Mouse (Mus musculus): Measurements from ENCODE around the gene Agfg2. TPM values are rescaled to one million over a fixed set of nuclear protein-coding genes. Genes with fewer than 3 reads are reported as not detected.

Agfg2 gene
- polyA plus RNA-seq, 1 experiment from 2014 or later = 16.4 TPM

DNA sequence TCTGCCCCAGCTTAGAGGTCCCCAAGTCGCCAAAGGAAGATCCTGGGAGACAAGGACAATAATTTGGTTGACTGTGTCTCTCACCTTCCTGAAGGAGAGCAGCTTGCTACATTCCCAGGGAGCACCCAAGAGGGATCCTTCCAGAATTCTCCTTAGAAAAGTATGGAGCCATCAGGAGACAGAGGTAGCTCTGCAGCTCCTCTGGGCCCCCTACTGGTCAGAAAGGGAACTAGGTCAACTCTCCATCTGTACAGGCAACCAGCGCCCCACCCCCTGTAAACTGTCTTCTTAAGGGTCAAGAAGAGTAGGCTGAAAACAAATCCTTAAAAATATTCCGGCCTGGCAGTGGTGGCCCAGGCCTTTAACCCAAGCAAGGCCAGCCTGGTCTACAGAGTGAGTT lies 32.1 kb downstream of the Agfg2 start:
- Histone ChIP-seq H3K27me3 (no peaks in the 10 kb centered on the region), H3K4me2 (no peak overlapping the region), H3K36me3 (peaks cover 46% of the 10 kb centered on the region), H3K4me1 (replicated peaks) (peaks cover 23% of the 10 kb centered on the region), H3K27ac (no peak overlapping the region), H3K9me3 (no peaks in the 10 kb centered on the region), H3K4me3 (no peak overlapping the region), H3K9ac (no peak overlapping the region)
- 26% methylated on average over 3 of the region's 3 CpGs for WGBS
- ATAC-seq (ENCODE audit: low FRiP score) = no peak

DNA sequence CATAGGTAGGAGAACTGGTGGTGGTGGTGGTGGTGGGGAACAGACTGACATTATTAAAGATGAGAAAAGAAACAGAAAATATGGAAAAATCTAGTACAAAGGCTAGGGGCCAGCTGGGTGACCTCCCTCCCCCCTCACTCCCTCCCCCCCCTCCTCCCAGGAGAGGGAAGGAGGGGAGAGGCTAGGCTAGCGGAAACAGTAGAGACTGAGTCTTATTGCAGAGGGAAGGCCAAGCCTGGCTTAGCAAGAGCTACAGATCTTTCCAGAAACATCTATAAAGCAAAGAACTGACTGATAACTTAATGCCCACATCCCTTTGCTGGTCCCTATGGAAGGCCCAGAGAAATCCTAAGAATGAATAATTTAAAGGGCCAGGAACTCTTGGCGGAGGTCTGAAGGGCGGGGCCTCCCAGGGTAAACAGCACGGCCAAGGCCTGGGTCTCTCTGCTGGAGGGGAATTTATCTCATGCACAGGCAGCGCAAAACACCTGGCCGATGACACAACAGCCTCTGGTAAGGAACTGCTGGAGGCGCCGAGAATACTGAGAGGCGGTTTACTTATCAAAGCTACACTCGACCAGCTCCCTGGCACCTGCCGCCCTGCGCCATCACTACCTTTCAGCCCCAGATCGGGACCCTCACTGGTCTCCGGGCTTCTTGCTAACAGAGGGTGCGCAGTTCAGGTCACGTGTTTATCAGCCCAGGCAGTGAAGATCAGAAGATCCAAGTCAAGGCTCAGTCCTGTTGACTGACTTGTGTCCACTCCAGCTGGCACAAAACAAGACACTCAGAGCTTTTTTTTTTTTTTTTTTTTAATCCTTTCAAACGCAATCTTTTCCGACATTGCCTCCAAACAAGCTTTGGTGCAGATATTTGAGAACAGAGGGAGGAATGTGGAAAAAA lies 34.6 kb downstream of the Agfg2 start:
- no peak for ATAC-seq (ENCODE audit: low FRiP score)
- Histone ChIP-seq H3K9me3 (no peaks in the 10 kb centered on the region), H3K9ac (peak overlapping the region; percentile 49; the same call in 1 of the 2 replicates), H3K4me1 (replicated peaks) (peaks cover 30% of the 10 kb centered on the region), H3K27ac (0 out of 2 replicates have a peak overlapping the region, but pooled peaks have one; percentile 12), H3K4me3 (no peak overlapping the region), H3K36me3 (peaks cover 35% of the 10 kb centered on the region), H3K4me2 (peak overlapping the region; percentile 38), H3K27me3 (peaks cover 22% of the 10 kb centered on the region)
- 16% methylated on average over 17 of the region's 18 CpGs for WGBS

DNA sequence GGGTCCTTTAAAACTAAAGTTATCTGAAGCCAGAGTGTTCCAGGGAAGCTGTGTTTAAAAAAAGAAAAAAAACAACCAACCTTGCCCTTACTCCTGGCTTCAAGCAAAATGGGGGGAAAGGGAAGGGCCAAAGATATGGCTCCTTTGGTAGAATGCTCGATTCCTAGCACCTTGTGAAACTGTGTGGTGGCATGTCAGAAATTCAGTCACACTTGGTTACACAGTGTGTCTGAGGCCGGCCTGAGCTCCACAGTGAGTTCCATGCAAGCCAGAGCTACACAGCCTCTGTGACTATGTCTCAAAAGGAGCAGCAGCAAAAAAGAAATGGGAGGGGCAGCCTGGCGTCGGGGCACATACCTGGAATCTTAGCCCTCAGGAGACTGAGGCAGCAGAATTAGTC lies 35.3 kb downstream of the Agfg2 start:
- Histone ChIP-seq H3K36me3 (peaks cover 30% of the 10 kb centered on the region), H3K27me3 (peaks cover 29% of the 10 kb centered on the region), H3K4me1 (replicated peaks) (peaks cover 30% of the 10 kb centered on the region), H3K27ac (no peak overlapping the region), H3K9ac (no peak overlapping the region), H3K4me3 (no peak overlapping the region), H3K4me2 (no peak overlapping the region), H3K9me3 (no peaks in the 10 kb centered on the region)
- no peak for ATAC-seq (ENCODE audit: low FRiP score)
- 32% methylated on average over 4 of the region's 4 CpGs for WGBS

DNA sequence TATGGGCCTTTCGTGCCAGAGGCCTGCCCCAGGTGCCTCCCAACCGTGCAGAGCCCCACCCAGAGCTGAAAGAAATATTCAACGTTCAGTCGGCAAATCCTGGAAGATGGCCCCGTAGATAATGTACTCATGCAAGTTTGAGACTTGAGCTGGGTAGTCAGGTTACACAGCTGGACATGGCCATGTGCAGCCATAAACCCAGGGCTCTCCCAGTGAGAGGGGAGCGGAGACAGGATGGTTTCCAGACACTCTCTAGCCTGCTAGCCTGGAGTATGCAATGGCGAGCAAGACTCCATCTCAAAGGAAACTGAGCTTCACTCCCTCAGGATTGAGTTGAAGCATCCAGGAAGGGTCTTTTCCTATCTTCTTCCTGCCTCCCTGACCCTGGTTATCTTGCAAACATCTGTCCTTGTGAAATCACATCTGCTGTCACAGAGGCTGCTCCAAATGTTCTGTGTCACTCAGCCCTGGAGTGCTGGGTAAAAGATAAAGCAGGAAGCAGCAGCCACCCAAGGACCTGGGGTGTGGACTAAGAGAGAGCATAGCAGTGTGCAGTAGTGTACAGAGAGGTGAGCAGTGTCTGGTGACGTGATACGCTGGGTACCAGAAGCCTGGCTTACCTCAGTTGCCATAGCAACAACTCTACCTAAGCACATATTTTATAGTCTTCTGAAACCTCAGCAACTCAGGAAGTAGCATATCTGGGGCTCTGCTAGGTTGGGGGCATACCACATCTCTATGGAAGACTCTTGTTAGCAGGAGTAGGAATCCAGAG lies 36.5 kb downstream of the Agfg2 start:
- Histone ChIP-seq H3K27ac (no peak overlapping the region), H3K4me1 (replicated peaks) (peaks cover 30% of the 10 kb centered on the region), H3K27me3 (peaks cover 41% of the 10 kb centered on the region), H3K36me3 (peaks cover 18% of the 10 kb centered on the region), H3K4me2 (no peak overlapping the region), H3K9me3 (no peaks in the 10 kb centered on the region), H3K4me3 (no peak overlapping the region), H3K9ac (no peak overlapping the region; the same call in 1 of the 2 replicates)
- peak; percentile 37; the same call in 1 of the 2 replicates for ATAC-seq (ENCODE audit: low FRiP score)
- WGBS = 75% methylated on average over 9 of the region's 9 CpGs

DNA sequence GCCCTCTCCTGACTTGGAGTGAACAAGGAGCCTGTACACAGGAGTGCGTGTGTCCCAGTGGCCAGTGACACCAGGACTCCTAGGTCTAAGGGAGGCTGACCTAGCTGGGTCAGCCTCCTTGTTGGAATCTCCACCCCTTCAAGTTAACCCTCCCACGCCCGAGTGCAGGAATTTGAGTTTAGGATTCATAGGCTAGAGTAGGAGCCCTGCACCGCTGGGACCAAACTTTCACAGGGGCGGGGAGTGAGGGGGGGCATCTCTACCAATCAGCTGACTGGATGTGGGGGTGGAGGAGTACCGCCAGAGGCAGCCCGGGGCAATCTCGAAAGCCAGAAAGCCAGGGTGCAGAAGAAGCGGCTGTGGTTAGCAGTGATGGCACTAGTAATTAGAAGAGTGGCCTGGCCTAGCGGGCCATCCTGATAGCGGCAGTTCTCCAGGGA lies 38.9 kb downstream of the Agfg2 start, which contains the start of gene Irs3:
Irs3 (minus strand) TSS at position 63 of the 440 bp plus-strand sequence.
- H3K4me2 ChIP-seq = peak within 1 kb of the TSS; percentile 49
- peaks cover 21% of the 10 kb centered on the region for H3K36me3 ChIP-seq
- no peak within 1 kb of the TSS for H3K27ac ChIP-seq
- 13% methylated on average over 11 of the region's 11 CpGs for WGBS
- H3K4me3 ChIP-seq = peak within 1 kb of the TSS; percentile 32
- no peak for ATAC-seq (ENCODE audit: low FRiP score)
- H3K9ac ChIP-seq = peak within 1 kb of the TSS; percentile 39
- no peaks in the 10 kb centered on the region for H3K9me3 ChIP-seq
- peaks cover 50% of the 10 kb centered on the region for H3K27me3 ChIP-seq
- H3K4me1 ChIP-seq (replicated peaks) = peaks cover 30% of the 10 kb centered on the region

DNA sequence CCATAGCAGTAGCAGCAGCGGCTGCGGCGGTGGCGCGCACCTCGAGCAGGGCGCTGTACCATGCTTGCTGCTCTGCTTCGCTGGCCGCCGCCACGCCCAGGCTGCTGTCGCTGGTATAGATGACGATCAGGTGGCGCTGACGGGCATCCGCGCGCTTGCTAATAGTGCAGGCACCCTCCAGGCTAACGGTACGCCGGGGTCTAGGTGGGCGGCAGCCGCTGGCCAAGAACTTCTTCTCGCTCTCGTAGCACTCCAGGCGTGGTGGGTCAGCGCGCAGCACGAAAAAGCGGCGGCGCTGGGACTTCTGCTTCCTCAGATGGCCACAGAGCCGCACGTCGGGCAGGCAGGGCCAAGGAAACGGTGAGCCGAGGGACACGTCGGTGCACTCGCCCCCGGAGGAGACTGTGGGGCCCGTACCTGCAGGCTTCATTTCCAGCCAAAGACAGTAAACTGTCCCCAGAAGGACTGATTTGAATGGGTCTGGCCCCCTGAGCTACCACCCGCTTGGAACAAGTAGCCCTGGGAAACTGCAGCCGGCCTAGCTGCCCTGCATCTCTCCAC lies 39.4 kb downstream of the Agfg2 start:
- Histone ChIP-seq H3K9me3 (no peaks in the 10 kb centered on the region), H3K27ac (no peak overlapping the region), H3K4me2 (peak overlapping the region; percentile 49), H3K27me3 (peaks cover 50% of the 10 kb centered on the region), H3K9ac (peak overlapping the region; percentile 39), H3K4me1 (replicated peaks) (peaks cover 26% of the 10 kb centered on the region), H3K4me3 (peak overlapping the region; percentile 32), H3K36me3 (peaks cover 26% of the 10 kb centered on the region)
- no peak for ATAC-seq (ENCODE audit: low FRiP score)
- WGBS = 2% methylated on average over 44 of the region's 44 CpGs

DNA sequence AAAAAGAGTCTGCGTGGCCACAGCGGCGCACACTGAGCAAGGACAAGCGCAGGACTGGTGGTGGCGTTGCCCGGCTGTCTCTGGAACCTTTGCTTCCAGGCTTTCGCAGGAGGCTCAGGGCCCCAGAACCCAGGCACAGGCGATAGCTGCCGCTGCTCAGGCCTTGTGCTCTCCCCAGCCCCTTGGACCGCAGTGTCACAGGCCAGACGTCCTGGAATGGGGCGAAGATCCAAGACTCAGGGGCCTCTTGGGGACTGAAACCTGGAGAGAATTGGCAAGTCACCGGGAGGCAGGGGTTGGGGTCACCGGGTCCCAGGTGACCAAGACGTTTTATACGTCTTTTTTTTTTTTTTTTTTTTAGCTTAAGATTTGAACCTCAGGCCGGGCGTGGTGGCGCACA lies 40.0 kb downstream of the Agfg2 start:
- peaks cover 50% of the 10 kb centered on the region for H3K27me3 ChIP-seq
- ATAC-seq (ENCODE audit: low FRiP score) = no peak
- H3K9me3 ChIP-seq = no peaks in the 10 kb centered on the region
- no peak overlapping the region for H3K4me3 ChIP-seq
- peaks cover 32% of the 10 kb centered on the region for H3K36me3 ChIP-seq
- WGBS = 37% methylated on average over 19 of the region's 19 CpGs
- no peak overlapping the region for H3K4me2 ChIP-seq
- H3K4me1 ChIP-seq (replicated peaks) = peaks cover 20% of the 10 kb centered on the region
- no peak overlapping the region for H3K27ac ChIP-seq
- H3K9ac ChIP-seq = no peak overlapping the region

DNA sequence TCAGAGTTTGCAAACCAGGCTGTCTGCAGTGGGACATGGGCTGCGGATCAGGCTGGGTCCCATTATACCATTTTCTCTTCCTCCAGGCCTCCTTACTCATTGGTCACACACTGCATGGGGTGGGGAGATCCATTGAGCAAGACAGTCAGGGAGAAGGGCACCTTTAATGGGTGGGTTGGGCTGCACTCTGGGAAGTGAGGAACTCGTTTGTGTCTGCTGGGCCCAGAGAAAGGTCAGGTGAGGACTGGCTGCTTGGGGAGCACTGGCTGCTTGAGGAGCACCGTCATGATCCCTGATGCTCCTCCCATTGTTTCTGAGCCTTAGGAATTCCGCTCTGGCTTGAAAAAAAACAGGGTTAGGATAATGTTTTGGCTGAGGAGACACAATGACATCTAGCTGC lies 41.6 kb downstream of the Agfg2 start:
- H3K9me3 ChIP-seq = no peaks in the 10 kb centered on the region
- ATAC-seq (ENCODE audit: low FRiP score) = no peak
- H3K4me1 ChIP-seq (replicated peaks) = peaks cover 8% of the 10 kb centered on the region
- no peak overlapping the region for H3K27ac ChIP-seq
- peaks cover 50% of the 10 kb centered on the region for H3K27me3 ChIP-seq
- H3K9ac ChIP-seq = no peak overlapping the region; the same call in 1 of the 2 replicates
- no peak overlapping the region for H3K4me3 ChIP-seq
- WGBS = 52% methylated on average over 4 of the region's 4 CpGs
- no peak overlapping the region for H3K4me2 ChIP-seq
- H3K36me3 ChIP-seq = peaks cover 48% of the 10 kb centered on the region

DNA sequence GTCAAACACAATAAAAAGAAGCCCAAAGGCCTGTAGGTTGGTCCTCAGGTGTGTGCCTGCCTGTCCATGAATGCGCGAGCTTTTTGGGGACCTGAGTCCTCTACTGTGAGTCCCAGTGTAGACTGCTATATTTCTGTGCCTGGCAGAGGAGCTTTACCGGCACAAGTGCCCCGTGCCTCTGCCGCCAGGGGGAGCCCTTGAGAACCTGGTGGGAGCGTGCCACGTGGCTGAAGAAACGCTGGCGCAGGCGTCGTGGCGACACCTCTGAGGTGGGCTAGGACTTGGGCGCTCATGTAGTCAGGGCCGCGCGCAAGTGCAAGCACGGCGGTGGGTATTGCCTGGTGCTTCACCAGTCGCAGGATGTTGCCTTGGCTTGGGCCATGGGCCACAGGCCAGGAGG lies 43.5 kb downstream of the Agfg2 start, which contains the start of gene Sap25:
Sap25 (plus strand) TSS at position 281 of the 400 bp plus-strand sequence.
- no peak within 1 kb of the TSS for H3K4me2 ChIP-seq
- no peak within 1 kb of the TSS for H3K4me3 ChIP-seq
- peaks cover 67% of the 10 kb centered on the region for H3K36me3 ChIP-seq
- no peak for ATAC-seq (ENCODE audit: low FRiP score)
- peaks cover 39% of the 10 kb centered on the region for H3K27me3 ChIP-seq
- H3K9ac ChIP-seq = no peak within 1 kb of the TSS
- no peak within 1 kb of the TSS for H3K27ac ChIP-seq
- no peaks in the 10 kb centered on the region for H3K9me3 ChIP-seq
- WGBS = 88% methylated on average over 19 of the region's 19 CpGs
- peaks cover 7% of the 10 kb centered on the region for H3K4me1 ChIP-seq (replicated peaks)

DNA sequence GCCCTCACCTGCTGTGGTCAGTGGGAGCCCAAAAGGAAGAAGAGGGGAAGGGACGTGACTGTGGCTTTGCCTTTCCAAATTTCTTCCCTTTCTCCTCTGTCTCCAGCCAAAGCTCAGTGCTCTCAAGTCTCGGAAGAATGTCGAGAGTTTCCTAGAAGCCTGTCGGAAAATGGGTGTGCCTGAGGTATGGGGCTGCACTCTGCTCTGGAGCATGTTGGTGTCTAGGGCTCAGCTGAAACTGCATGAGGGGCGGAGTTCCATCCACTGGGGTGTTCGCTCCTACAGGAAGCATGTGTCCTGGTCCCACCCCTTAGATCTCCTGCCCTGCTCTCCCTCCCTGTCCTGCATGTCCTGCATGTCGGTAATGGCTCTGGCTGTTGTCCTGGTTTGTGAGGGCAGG lies 45.1 kb downstream of the Agfg2 start:
- H3K4me2 ChIP-seq = no peak overlapping the region
- H3K9ac ChIP-seq = no peak overlapping the region
- peaks cover 78% of the 10 kb centered on the region for H3K36me3 ChIP-seq
- H3K27me3 ChIP-seq = peaks cover 24% of the 10 kb centered on the region
- H3K27ac ChIP-seq = no peak overlapping the region
- no peak overlapping the region for H3K4me3 ChIP-seq
- no peaks in the 10 kb centered on the region for H3K9me3 ChIP-seq
- WGBS = 91% methylated on average over 7 of the region's 7 CpGs
- ATAC-seq (ENCODE audit: low FRiP score) = no peak
- no peaks in the 10 kb centered on the region; the same call in 1 of the 2 replicates for H3K4me1 ChIP-seq (replicated peaks)

DNA sequence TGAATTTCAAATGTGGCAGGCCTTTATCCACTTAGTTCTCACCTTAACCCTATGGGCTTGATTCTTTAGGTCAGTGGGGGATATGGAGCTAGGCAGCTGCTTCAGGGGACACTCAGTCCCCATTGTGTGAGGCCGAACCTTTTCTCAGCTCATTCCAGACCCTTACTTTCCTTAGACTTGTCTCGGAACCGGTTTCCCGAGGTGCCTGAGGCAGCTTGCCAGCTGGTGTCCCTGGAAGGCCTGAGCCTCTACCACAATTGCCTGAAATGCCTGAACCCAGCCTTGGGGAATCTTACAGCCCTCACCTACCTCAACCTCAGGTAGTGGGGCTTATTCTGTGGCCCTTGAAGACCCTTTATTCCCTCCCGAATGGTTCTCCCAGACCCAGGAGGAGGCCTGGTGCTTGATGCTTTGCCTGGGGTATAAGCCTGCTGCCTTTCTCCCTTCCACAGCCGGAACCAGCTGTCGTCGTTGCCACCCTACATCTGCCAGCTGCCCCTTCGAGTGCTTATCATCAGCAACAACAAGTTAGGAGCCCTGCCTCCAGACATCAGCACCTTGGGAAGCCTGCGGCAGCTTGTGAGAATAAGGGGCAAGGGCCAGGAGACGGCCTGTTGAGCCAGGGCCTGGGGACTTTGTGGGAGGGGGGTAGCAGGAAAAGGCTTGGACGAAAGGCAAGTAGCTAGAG lies 51.0 kb downstream of the Agfg2 start:
- no peak for ATAC-seq (ENCODE audit: low FRiP score)
- WGBS = 70% methylated on average over 12 of the region's 12 CpGs
- Histone ChIP-seq H3K9me3 (no peaks in the 10 kb centered on the region), H3K4me2 (no peak overlapping the region), H3K9ac (peak overlapping the region; percentile 35; the same call in 1 of the 2 replicates), H3K4me3 (no peak overlapping the region), H3K27ac (no peak overlapping the region), H3K4me1 (replicated peaks) (peaks cover 47% of the 10 kb centered on the region), H3K36me3 (peaks cover 45% of the 10 kb centered on the region), H3K27me3 (no peaks in the 10 kb centered on the region)
